Mouse (Mus musculus) bone marrow, adult 2 months (tissue): ENCODE data around the gene Pld1.

Experiments
- CTCF ChIP-seq: fragments of 200-500 bp; IDR thresholded peaks from 2 replicates; pipeline ENCODE4 v1.5.1; 2011; ENCODE audit warnings: low read length, control low read depth; ENCODE audit not compliant: control insufficient read depth, insufficient read depth
- POLR2A ChIP-seq: fragments of 200-500 bp; IDR thresholded peaks from 2 replicates; pipeline ENCODE4 v1.6.1; 2011; ENCODE audit warnings: low read depth, mild to moderate bottlenecking, control low read depth, low read length, borderline replicate concordance; ENCODE audit not compliant: control insufficient read depth

DNA sequence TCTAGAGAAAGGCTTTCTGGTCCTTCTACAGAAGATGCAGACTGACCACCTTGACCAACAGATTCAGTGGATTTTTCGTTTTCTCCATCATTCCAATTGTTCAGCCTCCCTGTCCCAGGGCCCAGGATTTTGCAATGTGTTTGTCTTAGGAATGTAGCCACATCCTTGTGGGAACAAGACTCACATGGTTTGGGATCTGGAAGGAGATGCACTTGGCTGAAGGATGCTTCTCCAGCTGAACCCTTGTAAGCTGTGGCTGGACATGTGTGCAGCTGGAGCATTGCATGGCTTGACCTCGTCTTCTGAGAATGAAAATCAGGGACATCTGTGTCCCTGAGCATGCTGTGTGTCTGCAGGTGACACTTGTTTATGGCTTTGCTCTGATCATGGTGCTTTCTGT lies 203.6 kb downstream of the Pld1 start:
- TF ChIP-seq CTCF (no peak), POLR2A (no peak)
